Mouse (Mus musculus): Measurements from ENCODE around the gene Cx3cr1.

Cx3cr1 gene

DNA sequence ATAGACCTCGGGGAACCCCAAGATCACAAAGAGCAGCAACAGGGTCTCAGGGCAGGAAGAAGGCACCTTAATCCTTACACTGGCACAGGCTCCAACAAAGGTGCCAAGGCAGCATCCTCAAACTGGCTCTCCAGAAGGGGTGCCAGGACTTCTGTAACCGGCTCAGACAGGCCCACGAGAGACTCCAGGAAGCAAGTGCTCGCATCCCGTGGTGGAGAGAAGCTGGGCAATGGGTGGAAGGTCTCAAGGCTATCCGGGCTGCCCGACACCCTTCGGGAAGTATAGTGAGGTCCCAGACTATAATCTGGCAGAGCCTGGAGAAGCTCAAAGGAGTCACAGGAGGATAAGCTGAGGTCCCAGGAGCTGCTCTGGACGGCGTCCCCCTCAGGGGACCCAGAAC, 97.5 kb downstream of the Cx3cr1 start:
- DNase-seq = no peak

DNA sequence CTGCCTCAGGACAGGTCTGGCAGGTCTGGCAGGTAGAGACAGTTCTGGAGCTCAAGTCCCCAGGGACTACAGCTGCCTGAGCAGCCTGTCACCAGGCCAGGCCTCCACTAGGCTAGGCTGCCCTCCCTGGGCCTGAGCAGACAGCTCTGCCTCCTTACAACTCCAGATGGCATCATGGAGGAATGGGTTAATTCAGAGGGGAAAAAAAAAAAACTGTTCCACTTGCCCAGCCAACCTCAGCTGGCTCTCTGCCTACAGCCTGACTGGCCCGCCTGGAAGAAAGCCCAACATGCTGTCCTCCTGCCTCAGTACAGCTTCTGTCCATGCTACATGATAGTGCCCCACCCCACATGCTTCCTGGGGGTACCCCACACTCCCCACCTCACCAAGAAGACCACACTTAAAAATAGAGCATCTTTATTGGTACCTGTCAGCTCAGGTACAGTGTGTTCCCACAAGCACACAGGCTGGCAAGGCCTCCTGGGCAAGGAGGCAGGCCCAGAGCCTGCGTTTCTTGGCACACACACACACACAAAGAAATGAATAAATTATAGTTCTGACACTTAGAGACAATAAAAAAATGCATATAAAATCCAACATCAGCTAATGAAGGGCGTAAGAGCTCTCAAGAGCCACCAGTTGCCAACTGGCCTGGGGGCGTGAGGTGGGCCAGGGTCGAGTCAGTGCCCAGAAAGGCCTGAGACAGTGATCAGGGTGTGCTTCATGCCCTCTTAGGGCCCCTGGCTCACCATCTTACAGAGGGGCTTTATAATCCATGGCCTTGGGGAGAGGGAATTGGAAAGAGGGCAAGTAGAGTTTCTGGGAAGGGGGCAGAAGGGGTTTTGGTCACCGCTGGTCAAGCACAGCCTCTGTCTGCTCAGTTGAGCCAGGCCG, 98.7 kb downstream of the Cx3cr1 start:
- peak; percentile 52 for DNase-seq

DNA sequence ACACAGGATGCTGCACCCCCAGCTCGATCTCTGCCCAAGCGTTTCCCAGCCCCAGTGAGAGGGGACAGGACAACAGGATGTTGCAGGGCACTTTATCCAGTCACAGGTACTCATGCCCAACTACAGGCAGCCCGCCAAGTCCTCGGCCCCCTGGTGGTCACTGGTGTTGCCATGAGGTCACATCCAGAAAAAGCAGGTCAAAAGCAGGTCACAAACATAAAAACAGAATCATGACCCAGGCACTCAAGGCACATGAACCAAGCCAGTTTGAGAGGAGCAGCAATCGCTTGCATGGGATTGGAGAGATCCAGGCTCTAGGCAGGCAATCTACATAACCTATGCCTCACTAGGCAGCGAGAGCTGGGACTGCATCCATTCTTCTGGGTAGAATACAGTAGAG, 99.5 kb downstream of the Cx3cr1 start:
- DNase-seq = peak; percentile 87

DNA sequence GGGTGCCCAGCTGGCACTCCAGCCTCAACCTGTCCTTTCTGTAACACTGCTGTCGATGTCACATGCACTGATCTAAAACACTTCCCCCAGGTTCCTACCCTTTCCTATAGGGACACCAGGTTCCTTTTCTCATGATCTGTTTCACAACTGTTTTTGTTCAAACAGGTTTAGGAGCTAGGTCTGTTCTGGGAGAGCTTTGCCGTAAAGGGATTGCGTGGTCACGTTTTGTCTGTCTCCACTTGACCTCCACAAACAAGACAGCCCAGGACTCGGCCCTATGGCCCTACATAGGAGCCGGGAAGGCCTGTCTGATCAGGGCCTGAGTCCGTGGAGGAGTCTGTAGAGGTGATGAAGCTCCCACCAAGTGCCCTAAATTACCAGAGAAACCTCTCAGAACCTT, 99.9 kb downstream of the Cx3cr1 start:
- DNase-seq = no peak

DNA sequence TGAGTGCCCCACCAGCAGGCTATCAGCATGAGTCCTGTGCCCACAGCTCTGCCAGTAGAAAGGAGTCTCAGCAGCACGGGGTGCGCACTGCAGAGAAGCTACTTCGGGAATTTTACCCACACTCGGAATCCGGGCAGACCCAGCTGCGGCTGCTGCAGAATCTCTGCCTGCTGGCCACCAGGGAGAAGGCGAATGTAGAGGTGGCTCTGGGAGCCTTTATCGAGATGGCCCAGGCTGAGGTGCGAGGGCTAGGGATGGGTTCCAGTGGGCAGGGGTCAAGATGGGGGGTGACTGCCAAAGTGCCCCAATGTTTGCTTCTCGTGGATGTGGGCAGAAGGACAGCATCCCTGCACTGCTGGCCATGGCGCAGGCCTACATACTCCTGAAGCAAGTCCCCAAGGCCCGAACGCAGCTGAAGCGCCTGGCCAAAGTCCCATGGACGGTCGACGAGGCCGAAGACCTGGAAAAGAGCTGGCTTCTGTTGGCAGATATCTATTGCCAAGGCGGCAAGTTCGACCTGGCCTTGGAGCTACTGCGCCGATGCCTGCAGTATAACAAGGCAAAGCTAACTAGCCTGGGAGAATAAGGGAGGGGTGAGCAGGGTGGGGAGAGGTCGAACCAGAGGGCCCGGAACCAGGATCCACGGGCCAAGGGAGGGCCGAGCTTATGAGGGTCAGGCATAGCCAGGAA, 103.3 kb downstream of the Cx3cr1 start:
- DNase-seq = no peak

DNA sequence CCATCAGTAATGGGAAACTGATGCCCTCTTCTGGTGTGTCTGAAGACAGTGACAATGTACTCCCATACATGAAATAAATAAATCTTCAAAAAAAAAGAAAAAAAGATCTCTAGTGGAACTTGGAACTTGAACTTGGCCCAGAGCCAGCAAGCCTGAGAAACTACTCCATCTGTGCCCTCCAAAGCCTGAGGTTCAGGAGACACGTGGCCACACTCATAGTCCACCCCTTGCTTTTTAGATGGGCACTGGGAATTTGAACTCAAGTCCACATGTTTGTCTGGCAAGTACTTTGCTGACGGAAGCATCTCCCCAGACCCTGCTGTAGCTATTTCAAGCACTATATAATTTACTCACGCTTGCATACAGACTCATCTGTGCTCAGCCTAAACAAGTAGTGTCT, 104.5 kb downstream of the Cx3cr1 start:
- no peak for DNase-seq

DNA sequence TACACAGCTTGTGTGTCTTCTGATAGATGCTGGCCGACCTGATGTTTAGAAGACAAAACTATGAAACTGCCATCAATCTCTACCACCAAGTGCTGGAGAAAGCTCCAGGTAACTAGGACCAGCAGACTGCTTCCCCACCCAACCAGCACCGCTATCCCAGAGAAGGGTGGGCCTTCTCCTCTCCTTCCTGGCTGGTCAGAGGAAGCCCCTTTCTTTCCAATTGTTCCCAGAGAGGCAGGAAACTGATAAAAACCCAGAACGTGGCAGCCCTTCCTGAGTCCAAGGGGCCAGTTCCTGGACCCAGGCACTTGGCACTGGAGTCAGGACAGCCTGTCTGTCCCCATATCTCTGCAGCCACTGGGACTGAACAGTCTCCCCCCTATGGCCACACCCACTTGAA, 105.5 kb downstream of the Cx3cr1 start:
- peak; percentile 68 for DNase-seq

DNA sequence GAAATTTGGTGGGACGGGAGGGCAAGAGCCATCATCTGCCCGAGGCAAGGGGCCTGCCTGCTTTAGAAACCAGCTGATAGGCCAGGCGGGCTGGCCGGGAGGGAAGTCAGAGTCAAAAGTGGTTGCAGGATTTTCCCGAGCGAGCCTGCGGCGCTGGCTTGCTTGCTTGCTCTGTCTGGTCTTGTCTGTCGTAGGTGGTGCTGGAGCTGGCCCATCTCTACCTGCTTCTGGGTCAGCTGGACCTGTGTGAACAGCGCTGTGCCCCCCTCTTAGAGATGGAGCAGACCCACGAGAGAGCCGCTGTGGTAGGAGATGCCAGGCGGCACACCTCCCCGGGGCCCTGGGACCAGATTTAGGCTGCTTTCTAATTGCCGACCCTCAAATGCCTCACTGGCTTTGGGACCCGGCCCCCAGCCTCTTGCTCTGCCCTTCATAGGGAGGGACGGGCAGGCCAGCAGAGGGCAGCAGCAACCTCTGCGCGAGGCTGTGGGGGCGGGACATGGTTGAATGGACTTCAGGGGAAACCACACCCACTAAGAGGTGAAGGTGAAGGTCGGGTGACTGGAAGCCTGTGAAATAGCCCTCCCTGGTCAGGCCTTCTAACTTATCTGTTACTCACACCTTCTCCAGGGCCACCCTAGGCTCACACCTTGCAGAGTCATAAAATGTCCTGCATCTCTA, 106.6 kb downstream of the Cx3cr1 start:
- peak; percentile 88 for DNase-seq

DNA sequence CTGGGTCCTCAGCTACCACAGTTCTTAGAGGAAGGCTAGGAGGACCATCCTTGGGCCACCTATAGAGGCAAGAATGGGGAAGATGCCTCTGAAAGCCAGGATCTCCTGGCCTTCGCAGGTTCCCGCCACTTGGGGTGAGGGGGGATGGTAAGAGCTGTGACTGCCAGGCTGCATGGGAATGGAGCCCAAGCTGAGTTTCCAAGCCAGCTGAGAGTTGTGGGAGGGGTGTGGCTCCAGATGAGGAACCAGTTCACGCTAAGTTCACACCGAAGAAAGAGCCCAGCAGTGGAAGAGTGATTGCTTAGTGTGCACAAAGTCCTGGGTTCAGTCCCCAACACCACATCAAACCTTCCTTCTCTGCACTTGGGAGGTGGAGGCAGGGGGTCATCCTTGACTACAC, 107.5 kb downstream of the Cx3cr1 start:
- DNase-seq = peak; percentile 48

DNA sequence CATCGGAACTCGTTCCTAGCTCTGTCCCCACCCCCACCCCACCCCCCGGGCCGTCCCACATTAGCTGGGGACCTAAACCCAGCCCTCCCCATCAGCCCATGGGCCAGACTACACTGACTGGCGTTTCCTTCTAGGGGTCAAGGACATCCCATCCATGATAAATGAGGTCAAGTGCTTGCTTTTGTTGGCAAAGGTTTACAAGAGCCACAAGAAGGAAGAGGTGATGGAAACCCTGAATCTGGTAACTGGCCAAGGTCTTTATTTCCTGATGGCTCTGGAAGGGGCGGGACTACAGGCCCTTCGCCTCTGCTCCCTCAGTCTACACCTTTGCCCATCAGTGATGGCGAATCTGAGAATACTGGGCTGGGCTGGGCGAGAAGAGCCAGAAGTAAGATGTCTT, 110.8 kb downstream of the Cx3cr1 start:
- no peak for DNase-seq

DNA sequence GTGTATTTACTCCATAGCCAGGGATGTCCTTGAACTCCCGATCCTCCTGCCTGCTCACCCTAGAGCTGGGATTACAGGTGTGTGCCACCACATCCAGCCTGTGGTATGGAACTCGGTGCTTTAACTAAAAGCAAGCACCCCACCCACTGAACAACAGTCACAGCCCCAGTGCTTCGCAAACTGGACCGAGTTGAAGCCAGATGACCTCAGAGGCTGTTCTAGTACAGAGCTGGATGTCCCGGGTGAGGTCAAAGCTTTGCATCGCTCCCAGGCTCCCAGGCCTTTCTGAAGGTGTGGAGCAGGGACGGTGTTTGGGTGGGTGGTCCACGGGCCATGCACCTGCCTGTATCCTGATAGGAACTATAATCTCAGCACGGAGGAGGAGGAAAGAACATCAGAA, 118.3 kb downstream of the Cx3cr1 start:
- DNase-seq = no peak

DNA sequence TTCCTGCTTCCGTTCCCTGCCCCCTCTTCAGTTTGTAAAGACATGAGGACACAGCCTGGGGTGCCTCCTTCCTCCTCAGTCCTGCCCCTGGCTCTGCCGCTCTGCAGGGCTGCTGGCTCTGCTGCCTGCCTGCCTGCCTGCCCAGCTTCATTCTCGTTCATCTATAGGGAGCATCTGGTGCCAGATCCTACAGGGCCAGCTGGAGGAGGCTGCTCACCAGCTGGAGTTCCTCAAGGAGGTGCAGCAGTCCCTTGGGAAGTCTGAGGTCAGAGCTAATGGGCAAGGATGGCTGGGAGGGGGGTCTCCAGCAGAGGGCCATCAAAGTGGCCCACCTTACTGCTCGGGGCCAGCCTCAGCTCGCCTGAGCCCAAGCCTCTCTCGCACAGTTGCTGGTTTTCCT, 119.2 kb downstream of the Cx3cr1 start:
- peak; percentile 47 for DNase-seq

DNA sequence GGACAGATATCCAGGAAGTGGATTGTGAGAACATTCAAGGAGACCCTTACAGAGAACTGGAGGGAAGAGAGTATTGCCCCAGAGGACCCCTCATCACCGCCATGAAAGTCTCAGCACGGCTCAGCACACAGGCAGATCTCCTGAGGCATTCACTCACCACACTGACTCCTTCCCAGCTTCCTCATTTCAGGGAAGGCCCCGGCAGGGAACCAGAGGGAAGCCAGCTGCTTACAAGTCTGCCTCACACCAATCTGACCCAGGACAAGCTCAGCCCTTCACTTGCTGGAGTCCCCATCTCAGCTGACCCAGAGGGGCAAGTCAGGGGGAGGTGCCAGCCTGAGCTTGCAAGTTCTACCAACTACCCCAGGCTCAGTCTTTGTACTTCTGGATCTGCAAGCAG, 120.9 kb downstream of the Cx3cr1 start:
- peak; percentile 50 for DNase-seq

DNA sequence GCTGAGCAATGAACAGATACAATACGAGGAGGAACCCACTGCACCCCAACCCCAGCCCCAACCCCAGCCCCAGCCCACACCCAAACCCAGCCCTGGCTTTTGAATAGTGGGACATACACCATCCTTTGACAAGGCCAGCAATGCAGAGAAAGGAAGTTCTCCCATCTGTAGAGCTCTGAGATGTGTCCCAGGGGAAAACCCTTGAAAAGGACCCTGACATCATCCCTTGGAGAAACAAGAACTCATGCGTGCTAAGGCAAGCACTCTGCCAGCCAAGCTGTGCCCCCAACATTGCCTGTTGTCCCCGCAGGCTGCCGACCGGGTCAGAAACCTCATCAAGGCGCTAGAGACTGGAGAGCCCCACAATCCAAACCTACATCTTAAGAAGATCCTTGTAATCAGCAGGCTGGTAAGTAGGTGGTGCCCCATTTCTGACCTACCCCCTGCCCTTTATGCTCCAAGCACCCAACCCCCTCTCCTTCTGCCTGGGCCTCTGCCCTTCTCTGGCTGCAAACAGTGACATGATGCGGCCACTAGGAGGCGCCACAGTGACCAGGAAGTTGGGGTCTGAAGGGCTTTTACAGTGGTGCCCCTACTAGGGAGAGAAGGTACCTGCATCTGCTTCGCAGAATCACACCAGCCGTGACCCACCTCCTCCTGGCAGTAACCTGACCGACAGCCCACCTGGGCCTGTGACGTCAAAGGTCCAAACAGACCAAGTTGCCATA, 124.3 kb downstream of the Cx3cr1 start:
- peak; percentile 48 for DNase-seq

DNA sequence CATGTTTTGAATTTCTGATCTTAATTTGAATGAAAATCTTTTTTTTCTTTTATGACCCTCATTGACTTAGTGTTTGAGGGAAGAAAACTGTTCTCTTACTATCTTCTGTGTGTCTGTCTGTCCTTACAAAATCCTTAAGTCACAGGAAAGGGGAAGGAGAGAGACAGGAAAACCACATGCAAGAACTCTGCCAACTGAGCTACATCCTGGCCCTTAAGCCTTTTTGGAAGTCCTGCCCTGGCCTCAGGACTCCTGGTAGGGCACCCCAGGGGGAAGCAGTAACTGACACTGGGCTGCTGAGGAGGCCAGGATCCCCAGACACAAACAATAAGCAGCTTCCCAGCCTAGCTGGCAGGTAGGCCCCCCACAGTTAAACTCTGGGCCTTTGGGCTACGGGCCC, 126.4 kb downstream of the Cx3cr1 start:
- no peak for DNase-seq

DNA sequence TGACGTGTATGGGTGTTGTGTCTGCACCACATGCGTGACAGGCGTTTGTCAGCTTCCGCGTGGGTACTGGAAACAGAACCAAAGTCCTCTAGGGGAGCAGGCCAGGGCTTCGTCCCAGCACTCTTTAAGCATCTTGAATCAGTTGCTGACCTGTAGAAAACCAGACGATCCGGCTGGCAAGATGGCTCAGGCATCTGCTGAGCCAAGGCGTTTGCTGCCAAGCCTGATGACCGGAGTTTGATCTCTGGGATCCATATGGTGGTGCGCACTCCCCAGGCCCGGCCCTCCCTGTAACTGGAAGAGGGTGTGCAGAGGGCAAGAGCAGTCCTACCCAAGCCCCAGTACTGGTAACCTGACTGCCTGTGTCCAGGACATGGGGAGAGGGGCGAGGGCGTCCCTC, 127.8 kb downstream of the Cx3cr1 start:
- DNase-seq = no peak

DNA sequence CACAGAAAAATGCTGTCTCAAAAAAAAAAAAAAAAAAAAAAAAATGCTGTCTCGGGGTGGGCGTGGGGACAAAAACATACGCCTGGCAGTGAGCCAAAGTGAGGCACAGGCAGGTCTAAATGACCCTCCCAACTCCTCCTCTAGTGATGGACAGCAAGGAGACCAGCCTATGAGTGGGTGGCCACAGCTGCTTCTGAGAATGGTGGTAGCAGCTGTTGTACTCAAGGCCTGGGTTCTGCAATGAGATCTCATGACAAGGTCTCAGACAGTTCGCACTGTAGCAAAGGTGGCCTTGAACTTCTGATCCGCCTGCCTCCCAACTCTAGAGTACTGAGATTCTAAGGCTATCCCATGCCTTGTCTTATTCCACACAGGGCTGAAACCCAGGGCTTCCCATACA, 128.3 kb downstream of the Cx3cr1 start:
- DNase-seq = no peak

DNA sequence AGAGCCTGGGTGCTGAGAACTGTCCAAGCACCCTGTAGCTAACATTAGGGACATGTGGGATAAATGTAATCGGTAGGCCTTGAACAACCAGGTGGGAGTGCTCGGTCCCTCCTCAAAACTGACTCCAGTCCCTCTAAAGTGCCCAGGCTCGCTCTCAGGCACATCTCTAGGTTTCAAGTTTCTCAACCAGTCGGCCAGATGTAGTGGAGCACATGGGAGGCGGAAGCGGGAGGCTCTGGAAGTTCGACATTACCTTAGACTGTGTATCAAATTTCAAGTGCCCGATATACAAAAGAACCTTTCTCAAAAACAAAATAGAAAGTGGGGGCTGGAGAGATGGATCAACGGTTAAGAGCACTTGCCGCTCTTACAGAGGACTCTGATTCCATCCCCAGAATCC, 130.0 kb downstream of the Cx3cr1 start:
- no peak for DNase-seq

DNA sequence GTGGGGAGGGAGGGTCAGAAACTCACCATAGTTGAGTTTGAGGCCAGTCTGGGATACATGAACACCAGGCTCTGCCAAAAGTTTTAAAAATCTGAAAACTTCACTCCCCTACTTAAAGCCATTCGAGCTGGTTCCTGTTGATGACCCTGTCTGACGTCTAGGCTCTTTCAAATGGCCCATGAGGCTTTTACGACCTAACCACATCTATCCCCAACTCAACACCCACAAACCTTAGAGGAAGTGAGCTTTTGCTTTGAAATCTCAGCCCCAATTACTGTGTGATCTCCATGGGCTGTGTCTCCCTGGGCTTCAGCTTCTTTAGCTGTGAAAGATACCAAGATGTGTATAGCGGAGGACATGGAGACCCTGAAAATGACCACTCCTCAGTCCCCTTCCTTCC, 131.2 kb downstream of the Cx3cr1 start:
- no peak for DNase-seq

DNA sequence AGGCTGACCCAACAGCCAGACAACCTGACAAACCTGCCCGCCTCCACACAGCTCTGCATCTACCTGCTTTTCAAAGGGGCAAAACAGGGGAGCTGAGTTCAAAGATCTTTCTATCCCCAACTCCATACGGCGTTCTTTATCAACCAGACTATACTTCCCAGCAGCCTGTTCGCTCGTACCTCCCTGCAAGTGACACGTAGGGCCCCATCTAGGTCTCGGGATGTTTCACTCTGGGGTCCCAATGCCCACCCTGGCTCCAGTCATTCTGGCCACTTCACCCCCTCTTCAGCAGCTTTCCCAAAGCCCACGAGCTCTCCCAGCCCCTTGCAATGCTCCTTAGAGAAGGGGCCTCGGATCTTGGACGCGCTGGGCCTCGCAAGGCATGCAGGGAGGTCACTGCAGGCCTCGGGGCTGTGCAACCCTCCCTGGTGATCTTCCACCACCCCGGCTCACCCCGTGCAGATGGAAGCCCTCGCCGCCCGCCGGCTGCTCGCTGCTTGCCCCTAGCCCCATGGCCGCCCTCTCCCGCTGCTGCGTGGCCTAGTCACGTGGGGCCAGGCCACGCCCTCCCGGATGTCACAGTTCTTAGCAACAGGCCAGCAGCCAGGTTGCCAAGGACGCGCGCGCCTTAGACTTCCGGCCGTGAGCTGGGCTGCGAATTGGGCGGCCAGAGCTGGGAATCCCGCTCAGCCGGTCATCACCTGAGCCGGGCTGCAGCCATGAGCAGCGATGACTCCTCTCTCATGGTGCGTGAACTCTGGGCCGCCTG, 132.5 kb downstream of the Cx3cr1 start, which contains the start of the genes Gorasp1 and Ttc21a:
TSS of gene Gorasp1 (minus strand) at position 561 of the 769 bp plus-strand sequence.
TSS of gene Ttc21a (plus strand) at position 602 of the 769 bp plus-strand sequence.
- DNase-seq = peak; percentile 97

DNA sequence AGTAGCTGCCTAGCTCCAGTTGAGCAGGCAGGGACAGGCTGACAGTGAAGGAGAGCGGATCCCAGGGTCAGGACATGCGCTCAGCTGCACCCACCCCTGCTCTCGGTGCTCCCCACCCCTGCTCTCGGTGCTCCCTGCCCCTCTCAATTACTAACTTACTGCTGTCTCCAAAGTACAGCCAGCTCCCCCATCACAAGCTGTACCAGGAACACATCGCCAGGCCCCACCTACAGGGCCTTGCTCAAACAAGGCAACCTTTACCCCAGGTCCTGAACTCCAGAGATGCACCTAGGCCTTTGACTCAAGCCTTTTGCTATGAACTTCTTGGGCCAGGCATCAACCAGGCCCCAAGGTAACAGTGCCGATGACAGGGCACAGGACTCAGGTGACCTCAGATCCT, 136.0 kb downstream of the Cx3cr1 start:
- no peak for DNase-seq

DNA sequence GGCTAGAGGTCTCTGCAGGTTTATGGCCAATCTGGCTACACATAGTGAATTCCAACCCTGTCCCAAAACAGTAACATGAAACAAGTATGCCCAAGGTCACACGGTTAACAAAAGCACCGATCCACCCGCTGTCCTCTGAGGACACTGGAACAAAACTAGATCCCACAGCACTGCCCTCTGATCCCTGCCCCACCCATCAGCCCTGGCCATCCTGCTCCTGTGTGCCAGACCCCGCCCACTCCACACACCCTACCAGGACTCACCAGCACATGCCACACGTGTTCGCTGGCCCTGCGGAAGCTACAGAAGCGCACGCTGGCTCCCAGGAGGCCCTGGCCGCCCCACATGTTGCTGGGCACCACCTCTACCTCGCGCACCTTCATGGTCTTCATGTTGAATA, 137.3 kb downstream of the Cx3cr1 start:
- DNase-seq = no peak

Measured in lung, postnatal 10 days (tissue).